Mouse (Mus musculus): ENCODE measurements around the gene Gdf5. TPM values are rescaled to one million over a fixed set of nuclear protein-coding genes. Genes with fewer than 3 reads are reported as not detected.
A peak's percentile ranks its signal among the peaks of the same experiment; 100 is the strongest.
"Not testable (repeated sequence)": the region's sequence is repeated elsewhere in the genome, so short reads cannot be mapped to it uniquely, and the experiment has no call there.

The Gdf5 gene
- total RNA-seq, 2 experiments from 2014 or later, result 0.77 to 1.0 TPM

DNA sequence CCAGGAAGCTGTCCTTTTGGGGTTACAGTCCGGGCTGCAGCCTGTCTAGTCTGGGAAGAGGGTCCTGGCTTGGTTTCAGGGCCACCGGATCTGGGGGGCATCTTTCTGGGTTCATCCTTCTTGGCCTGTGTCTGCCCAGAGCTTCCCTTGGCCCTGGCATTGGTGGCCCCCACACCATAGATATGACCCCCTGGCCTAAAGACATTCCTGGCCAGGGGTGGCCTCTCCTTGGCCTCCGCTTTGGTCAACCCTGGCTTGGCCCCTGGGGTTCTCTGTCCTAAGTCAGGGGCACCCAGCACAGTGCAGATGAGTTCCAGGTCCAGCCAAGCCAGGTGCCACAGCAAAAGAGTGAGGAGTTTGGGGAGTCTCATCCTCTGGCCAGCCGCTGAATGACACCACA is 482 bp downstream of the Gdf5 start:
- intact Hi-C loops (cut with DNase I), result no loop called here

GRCm38 (mm10) chr2:155943463-155943862 is 1.7 kb downstream of the Gdf5 start:
- intact Hi-C loops (cut with DNase I), result no loop called here

More for the DNA sequence above, 482 bp downstream of the Gdf5 start:
- DNase-seq (ENCODE audit: extremely low spot score in 1 of 2, low spot score in 2 of 2), result no peak

GRCm38 (mm10) chr2:155941697-155942442 is 3.3 kb downstream of the Gdf5 start:
- DNase-seq (ENCODE audit: extremely low spot score in 1 of 2, low spot score in 2 of 2), result peak in 1 of 2 experiments; percentile 44
- intact Hi-C loops (cut with DNase I), result no loop called here

More at GRCm38 (mm10) chr2:155943463-155943862, 1.7 kb downstream of the Gdf5 start:
- DNase-seq (ENCODE audit: extremely low spot score in 1 of 2, low spot score in 2 of 2), result peak in 1 of 2 experiments; percentile 51

- no peak for DNase-seq (ENCODE audit: extremely low spot score in 1 of 2, low spot score in 2 of 2)
- intact Hi-C loops (cut with DNase I), result no loop called here
Measured at GRCm38 (mm10) chr2:155940681-155941080, 4.5 kb downstream of the Gdf5 start, which contains the start of gene Gm15557. Gene Gm15557 (plus strand): TSS chr2:155940728.

DNA sequence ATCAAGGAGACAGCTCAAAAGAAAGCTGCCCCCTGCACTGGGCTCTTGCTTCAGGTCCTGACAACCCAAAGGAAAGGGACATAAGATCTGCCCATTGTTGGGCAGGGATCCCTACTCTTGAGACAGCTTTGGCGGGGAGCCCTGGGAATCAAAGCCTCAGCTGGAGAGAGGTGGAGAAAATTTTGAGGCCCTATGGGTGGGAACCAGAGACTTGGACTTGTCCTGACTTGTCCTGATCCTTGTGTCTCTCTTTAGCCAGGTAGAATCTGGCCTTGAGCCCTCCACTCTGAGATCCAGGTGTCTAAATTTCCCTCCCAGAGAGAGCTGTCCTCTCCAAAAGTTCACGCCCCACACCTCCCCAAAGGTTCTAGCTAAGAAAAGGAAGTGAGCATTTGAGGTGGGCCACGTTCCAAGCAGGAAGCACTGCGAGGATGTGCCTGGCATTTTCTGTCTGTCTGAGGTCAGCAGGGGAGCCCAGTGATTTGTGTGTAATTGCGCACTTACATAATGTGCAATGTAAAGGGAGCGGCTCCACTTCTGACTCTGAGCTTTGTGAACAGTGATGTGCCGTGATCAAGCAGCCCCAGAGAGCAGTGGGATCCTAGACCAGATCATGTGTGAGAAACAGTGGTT is 5.2 kb downstream of the Gdf5 start:
- peak in 1 of 2 experiments; percentile 23 for DNase-seq (ENCODE audit: extremely low spot score in 1 of 2, low spot score in 2 of 2)
- intact Hi-C loops (cut with DNase I), result no loop called here

- intact Hi-C loops (cut with DNase I), result no loop called here
- peak; percentile 94 to 96 for DNase-seq (ENCODE audit: extremely low spot score in 1 of 2, low spot score in 2 of 2)
Measured at GRCm38 (mm10) chr2:155929531-155930442, 15.4 kb downstream of the Gdf5 start, which contains the start of gene Uqcc1. Gene Uqcc1 (minus strand): TSS chr2:155930310.

- intact Hi-C loops (cut with DNase I), result no loop called here
- no peak for DNase-seq (ENCODE audit: extremely low spot score in 1 of 2, low spot score in 2 of 2)
Measured at GRCm38 (mm10) chr2:155928711-155929345, 16.3 kb downstream of the Gdf5 start.

DNA sequence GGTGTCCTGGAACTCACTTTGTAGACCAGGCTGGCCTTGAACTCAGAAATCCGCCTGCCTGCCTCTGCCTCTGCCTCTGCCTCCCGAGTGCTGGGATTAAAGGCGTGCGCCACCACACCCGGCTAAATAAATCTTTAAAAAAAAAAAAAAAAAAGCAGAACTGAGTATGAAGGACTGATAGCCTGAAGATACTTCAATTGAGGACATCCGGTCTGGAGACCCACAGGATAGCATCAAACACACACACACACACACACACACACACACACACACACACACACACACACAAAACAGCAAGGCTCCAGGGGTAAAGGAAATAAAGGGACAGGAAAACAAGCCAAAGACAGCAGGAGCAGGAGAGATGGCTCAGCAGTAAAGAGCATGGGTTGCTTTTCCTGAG is 20.0 kb downstream of the Gdf5 start:
- intact Hi-C loops (cut with DNase I); DNase-seq (ENCODE audit: extremely low spot score in 1 of 2, low spot score in 2 of 2): not testable (repeated sequence)

- DNase-seq (ENCODE audit: extremely low spot score in 1 of 2, low spot score in 2 of 2), result no peak
- intact Hi-C loops (cut with DNase I), result no loop called here
Measured at GRCm38 (mm10) chr2:155923143-155923542, 22.0 kb downstream of the Gdf5 start.

DNA sequence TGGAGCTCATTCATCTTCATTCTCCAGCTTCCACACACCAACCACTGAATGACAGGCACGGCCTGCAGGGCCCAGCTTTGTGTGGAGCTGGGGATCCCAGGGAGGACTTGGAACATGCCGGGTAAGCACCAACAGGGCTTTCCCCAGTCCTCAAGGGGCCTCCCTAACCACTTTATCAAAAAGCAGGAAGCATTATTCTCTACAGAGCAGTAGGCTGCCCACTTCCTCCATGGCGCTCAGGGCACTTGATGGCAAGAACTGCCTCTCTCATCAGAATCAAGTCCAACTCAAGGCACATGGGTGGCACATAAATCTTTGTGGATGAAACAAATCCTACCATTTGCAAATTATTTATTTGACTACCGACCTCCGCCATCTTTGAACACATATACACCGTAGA is 30.5 kb downstream of the Gdf5 start:
- intact Hi-C loops (cut with DNase I), result no loop called here
- DNase-seq (ENCODE audit: extremely low spot score in 1 of 2, low spot score in 2 of 2), result no peak

- intact Hi-C loops (cut with DNase I), result no loop called here
- no peak for DNase-seq (ENCODE audit: extremely low spot score in 1 of 2, low spot score in 2 of 2)
Measured at GRCm38 (mm10) chr2:155903632-155904008, 41.5 kb downstream of the Gdf5 start.

- peak in 1 of 2 experiments; percentile 5 for DNase-seq (ENCODE audit: extremely low spot score in 1 of 2, low spot score in 2 of 2)
- intact Hi-C loops (cut with DNase I), result no loop called here
Measured at GRCm38 (mm10) chr2:155902989-155903631, 42.1 kb downstream of the Gdf5 start.

GRCm38 (mm10) chr2:155895046-155895735 is 50.0 kb downstream of the Gdf5 start:
- no peak for DNase-seq (ENCODE audit: extremely low spot score in 1 of 2, low spot score in 2 of 2)
- intact Hi-C loops (cut with DNase I), result no loop called here

DNA sequence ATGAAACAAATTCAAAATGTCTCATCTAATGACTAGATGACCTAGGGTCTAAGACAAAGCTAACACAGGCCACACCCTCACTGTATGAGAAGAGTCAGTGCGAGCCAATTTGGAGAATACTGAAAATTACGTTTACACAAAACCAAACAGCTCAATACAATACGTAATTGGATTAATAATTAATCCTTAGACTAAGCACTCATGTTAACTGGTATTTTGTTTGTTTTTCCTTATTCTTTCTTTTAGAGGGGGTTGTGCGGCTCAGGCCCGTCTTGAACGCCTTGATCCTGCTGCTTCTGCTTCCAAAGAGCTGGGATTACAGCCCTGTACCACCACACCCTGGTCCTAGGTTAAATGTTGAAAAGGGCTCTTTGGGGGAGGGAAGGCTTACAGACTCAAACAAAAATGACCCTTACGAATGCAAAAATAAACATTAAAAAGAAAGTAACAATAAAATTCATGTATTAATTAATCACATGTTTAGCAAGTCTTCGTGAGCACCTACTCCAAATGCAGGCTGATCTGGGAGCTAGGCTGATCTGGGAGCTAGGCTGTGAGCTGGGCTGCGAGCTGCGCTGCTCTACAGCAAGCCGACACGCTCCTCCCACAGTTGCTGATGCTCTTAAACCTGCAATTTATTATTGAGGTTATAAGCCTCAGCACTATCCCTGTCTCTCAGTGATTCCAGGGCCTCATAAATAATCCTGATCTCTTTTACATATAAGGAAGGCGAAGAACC is 50.7 kb downstream of the Gdf5 start:
- intact Hi-C loops (cut with DNase I), result no loop called here
- DNase-seq (ENCODE audit: extremely low spot score in 1 of 2, low spot score in 2 of 2), result no peak

Data from left cerebral cortex, postnatal 10 days (tissue).